Mouse (Mus musculus): Measurements from ENCODE around the gene Podxl2. TPM values are rescaled to one million over a fixed set of nuclear protein-coding genes. Genes with fewer than 3 reads are reported as not detected.

Podxl2 gene
- polyA plus RNA-seq, 1 experiment from 2014 or later: 520 TPM

DNA sequence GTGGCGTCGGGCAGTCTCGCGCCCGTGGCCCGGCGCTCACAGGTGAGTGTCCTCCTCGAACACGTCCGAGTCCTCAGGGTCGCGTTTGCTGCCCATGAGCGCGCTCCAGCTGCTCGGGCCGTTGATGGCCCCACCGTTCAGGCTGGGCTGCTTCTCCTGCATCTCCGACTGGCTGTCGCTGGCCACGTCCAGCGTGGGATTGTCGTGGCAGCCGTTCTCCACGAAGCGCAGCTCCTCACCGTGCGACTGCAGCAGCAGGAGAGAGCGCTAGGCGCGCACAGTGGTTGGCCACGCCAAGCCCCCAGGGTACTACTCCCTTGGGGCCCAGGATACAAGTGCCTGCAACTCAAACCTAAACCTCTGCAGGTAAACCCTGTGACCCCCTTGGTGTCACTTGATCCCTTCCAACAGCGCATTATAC lies 32.1 kb downstream of the Podxl2 start:
- under 1% methylated on average over 32 of the region's 32 CpGs for WGBS
- Histone ChIP-seq H3K4me2 (replicated peaks) (peak overlapping the region; percentile 89), H3K27ac (peak overlapping the region; percentile 88), H3K9ac (replicated peaks) (peak overlapping the region; percentile 91), H3K4me1 (replicated peaks) (peaks cover 33% of the 10 kb centered on the region), H3K9me3 (no peaks in the 10 kb centered on the region), H3K36me3 (peaks cover 67% of the 10 kb centered on the region), H3K4me3 (replicated peaks) (peak overlapping the region; percentile 80), H3K27me3 (no peaks in the 10 kb centered on the region)
- no peak; the same call in 1 of the 2 replicates for ATAC-seq

DNA sequence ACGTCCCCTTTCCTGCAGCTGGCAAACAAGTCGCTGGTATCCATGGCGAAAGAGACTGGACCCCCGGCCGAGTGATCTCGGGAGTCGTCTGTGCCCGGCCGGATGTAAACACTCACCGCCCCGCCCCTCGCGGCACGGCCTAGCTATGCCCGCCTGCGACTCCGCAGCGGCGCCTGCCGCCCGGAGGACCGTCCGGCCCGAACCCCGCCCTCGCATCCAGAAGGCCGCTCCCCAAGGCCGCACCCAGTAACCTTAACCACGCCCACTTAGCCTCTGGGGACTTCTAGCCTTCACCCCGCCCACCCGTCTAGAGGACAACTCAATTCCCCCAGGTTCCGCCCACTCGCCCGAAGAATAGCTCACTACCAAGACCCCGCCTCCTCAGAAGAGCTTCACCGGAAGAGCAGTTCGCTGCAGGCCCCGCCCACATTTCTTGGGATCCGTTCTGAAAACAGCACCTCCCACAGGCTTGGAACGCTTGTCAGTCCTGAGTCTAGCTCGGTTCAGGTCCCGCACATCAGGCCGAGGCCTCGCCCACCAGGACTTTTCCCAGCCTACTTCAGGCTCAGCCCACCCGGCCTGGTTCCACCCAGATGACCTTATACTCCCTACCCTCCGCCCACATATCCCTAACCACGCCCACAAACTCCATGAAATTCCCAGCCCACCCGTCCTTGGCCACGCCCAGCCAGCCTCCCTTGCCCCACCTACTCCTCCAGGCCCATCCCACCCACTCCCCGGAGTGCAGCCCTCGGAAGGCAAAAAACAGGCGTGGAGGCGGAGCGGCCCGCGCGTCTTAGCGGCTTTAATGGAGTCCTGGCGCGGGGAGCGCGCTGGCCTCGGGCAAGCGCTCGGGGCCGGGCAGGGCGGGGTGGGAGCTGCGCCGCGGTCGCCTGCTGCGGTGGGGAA lies 32.8 kb downstream of the Podxl2 start, which contains the start of gene Abtb1:
TSS of gene Abtb1 (minus strand) at position 204 of the 909 bp plus-strand sequence.
- Histone ChIP-seq H3K27ac (peak within 1 kb of the TSS; percentile 88), H3K27me3 (no peaks in the 10 kb centered on the region), H3K9ac (replicated peaks) (peak within 1 kb of the TSS; percentile 91), H3K4me1 (replicated peaks) (peaks cover 33% of the 10 kb centered on the region), H3K36me3 (peaks cover 67% of the 10 kb centered on the region), H3K4me3 (replicated peaks) (peak within 1 kb of the TSS; percentile 80), H3K4me2 (replicated peaks) (peak within 1 kb of the TSS; percentile 89), H3K9me3 (no peaks in the 10 kb centered on the region)
- under 1% methylated on average over 72 of the region's 72 CpGs for WGBS
- ATAC-seq: peak; percentile 95

GRCm38 (mm10) chr6:88841514-88841780 lies 33.4 kb downstream of the Podxl2 start:
- Histone ChIP-seq H3K4me1 (replicated peaks) (peaks cover 33% of the 10 kb centered on the region), H3K9ac (replicated peaks) (peak overlapping the region; percentile 91), H3K27me3 (no peaks in the 10 kb centered on the region), H3K9me3 (no peaks in the 10 kb centered on the region), H3K27ac (peak overlapping the region; percentile 88), H3K36me3 (peaks cover 67% of the 10 kb centered on the region), H3K4me2 (replicated peaks) (peak overlapping the region; percentile 89), H3K4me3 (replicated peaks) (peak overlapping the region; percentile 80)
- WGBS: 1% methylated on average over 22 of the region's 22 CpGs
- no peak for ATAC-seq

DNA sequence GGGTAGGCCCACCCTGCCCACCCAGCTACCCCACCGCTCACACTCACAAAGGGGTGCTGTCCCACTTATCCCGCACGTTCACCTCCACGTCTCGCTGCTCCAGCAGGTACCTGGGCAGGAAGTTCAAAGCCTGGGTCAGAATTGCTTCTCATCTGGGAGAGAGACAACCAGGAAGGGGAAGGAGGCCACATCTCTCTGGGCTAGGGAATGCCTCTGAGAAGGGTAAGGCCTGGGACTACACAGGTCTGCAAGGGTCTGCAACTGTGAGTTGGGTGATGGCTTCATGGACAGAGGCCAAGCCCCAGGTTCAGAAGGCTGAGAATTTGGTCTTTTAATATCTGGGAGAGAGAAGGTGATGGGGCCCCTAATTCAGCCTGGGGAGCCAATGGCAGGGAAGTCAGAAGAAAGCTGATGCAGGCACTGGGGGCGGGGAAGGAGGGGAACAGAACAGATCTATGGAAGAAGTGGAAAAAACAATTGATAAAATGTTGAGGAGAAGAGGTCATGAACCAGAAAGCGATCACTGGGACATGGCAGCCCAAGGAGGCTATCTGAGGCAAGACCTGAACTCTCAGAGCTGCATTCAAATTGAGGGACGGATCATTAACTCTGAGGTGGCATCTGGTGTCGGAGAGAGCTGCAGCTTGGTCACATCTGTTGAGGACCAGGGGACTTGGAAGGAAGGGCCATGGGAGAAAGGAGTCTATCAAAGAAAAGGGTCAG lies 33.9 kb downstream of the Podxl2 start:
- peaks cover 67% of the 10 kb centered on the region for H3K36me3 ChIP-seq
- peaks cover 33% of the 10 kb centered on the region for H3K4me1 ChIP-seq (replicated peaks)

GRCm38 (mm10) chr6:88840211-88840610 lies 34.6 kb downstream of the Podxl2 start:
- Histone ChIP-seq H3K36me3 (peaks cover 66% of the 10 kb centered on the region), H3K27ac (no peak overlapping the region), H3K4me2 (replicated peaks) (peak overlapping the region; percentile 89), H3K9ac (replicated peaks) (peak overlapping the region; percentile 91; the same call in 1 of the 2 replicates), H3K4me3 (replicated peaks) (peak overlapping the region; percentile 80; the same call in 1 of the 2 replicates), H3K9me3 (no peaks in the 10 kb centered on the region), H3K4me1 (replicated peaks) (peaks cover 33% of the 10 kb centered on the region), H3K27me3 (no peaks in the 10 kb centered on the region)
- ATAC-seq: no peak
- WGBS: 72% methylated on average over 3 of the region's 3 CpGs

More for the DNA sequence above, 33.9 kb downstream of the Podxl2 start:
- whole genome bisulfite sequencing: 57% methylated on average over 9 of the region's 9 CpGs
- Histone ChIP-seq H3K4me2 (replicated peaks) (peak overlapping the region; percentile 89), H3K4me3 (replicated peaks) (peak overlapping the region; percentile 80), H3K27ac (peak overlapping the region; percentile 88), H3K9ac (replicated peaks) (peak overlapping the region; percentile 91), H3K9me3 (no peaks in the 10 kb centered on the region), H3K27me3 (no peaks in the 10 kb centered on the region)
- no peak for ATAC-seq

- Histone ChIP-seq H3K27me3 (no peaks in the 10 kb centered on the region), H3K4me2 (replicated peaks) (peak overlapping the region; percentile 89; the same call in 1 of the 2 replicates), H3K4me1 (replicated peaks) (peaks cover 33% of the 10 kb centered on the region), H3K9ac (replicated peaks) (no peak overlapping the region), H3K27ac (no peak overlapping the region), H3K9me3 (no peaks in the 10 kb centered on the region), H3K36me3 (peaks cover 57% of the 10 kb centered on the region), H3K4me3 (replicated peaks) (no peak overlapping the region)
- WGBS: 85% methylated on average over 26 of the region's 26 CpGs
- ATAC-seq: no peak
Observed at GRCm38 (mm10) chr6:88839135-88839970, 35.5 kb downstream of the Podxl2 start.

DNA sequence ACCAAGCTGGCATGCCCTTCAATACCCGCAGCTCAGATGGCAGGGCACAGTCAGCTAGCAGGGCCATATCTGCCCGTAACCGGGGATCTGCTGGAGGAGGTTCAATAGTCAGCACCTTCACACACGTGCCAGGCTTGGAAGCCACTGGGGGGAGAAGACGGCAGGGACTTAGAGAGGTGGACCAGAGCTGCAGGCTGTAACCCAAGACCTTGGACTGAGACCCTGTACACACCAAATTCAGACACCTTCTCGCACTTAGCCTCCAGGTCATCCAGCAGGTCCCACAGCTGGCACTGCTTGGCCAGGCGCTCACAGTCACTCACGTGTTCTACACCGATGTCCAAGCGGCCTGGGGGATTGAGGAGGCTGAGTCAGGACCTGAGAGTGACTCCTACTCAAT lies 36.2 kb downstream of the Podxl2 start:
- WGBS: 94% methylated on average over 10 of the region's 10 CpGs
- Histone ChIP-seq H3K27me3 (no peaks in the 10 kb centered on the region), H3K4me3 (replicated peaks) (no peak overlapping the region), H3K9me3 (no peaks in the 10 kb centered on the region), H3K9ac (replicated peaks) (no peak overlapping the region), H3K36me3 (peaks cover 51% of the 10 kb centered on the region), H3K4me2 (replicated peaks) (no peak overlapping the region), H3K4me1 (replicated peaks) (peaks cover 32% of the 10 kb centered on the region), H3K27ac (no peak overlapping the region)
- ATAC-seq: no peak

DNA sequence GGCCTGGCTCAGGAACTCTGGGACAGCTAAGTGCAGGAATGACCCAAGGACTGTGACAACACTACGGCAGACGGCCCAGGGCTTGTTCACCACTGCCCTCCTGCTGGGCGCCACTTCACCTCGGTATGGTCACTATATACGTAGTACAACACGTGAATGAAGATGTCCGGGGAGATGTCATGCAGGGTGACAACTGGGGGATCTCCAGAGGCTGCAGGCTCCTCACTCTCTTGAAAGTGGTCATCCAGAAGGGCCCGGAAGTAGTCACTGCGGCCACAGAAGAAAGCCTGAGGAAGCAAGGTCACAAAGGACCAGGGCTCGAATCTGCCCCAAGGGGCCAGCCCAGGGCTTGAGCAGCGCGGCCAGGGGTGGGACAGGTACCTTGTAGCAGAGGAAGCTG lies 36.8 kb downstream of the Podxl2 start:
- H3K27ac ChIP-seq: no peak overlapping the region
- H3K36me3 ChIP-seq: peaks cover 47% of the 10 kb centered on the region
- no peak overlapping the region for H3K4me3 ChIP-seq (replicated peaks)
- ATAC-seq: no peak
- H3K27me3 ChIP-seq: no peaks in the 10 kb centered on the region
- no peak overlapping the region for H3K4me2 ChIP-seq (replicated peaks)
- 90% methylated on average over 12 of the region's 12 CpGs for WGBS
- H3K9me3 ChIP-seq: no peaks in the 10 kb centered on the region
- peaks cover 26% of the 10 kb centered on the region for H3K4me1 ChIP-seq (replicated peaks)
- no peak overlapping the region for H3K9ac ChIP-seq (replicated peaks)

DNA sequence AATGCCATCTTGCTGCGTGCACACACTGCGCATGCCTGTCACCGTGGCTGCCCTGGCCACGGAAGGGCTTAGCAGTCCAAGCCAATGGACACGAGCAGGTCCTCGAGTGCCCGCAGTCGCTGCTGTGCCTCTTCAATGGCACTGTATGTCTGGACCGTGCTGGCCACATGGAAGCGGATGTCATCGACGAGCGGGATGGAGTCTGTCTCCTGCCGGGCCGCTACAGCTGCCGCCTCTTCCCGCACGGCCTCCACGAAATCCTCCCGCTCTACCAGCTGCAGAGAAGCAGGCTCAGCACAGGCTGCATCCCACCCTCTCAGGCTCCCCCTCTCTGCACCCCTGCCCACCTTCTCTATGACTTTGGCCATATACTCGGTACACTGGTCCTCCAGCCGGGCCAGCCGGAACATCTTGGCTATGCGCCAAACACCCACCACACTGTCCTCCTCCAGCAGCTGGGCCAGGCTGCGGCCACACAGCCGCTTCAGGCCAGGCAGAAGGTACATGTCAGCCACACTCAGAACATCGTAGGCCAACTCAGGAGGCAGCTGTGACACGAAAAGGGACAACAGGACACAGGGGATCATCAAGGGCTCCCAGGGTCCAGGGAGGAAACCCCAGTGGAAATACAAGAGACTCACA lies 38.5 kb downstream of the Podxl2 start:
- WGBS: 91% methylated on average over 28 of the region's 28 CpGs
- ATAC-seq: no peak
- peak overlapping the region; percentile 36; the same call in 1 of the 2 replicates for H3K9ac ChIP-seq (replicated peaks)
- H3K27me3 ChIP-seq: no peaks in the 10 kb centered on the region
- no peak overlapping the region for H3K4me2 ChIP-seq (replicated peaks)
- H3K36me3 ChIP-seq: peaks cover 47% of the 10 kb centered on the region
- H3K4me3 ChIP-seq (replicated peaks): no peak overlapping the region
- peaks cover 21% of the 10 kb centered on the region for H3K4me1 ChIP-seq (replicated peaks)
- no peaks in the 10 kb centered on the region for H3K9me3 ChIP-seq
- no peak overlapping the region for H3K27ac ChIP-seq

GRCm38 (mm10) chr6:88835047-88835446 lies 39.8 kb downstream of the Podxl2 start:
- Histone ChIP-seq H3K4me1 (replicated peaks) (peaks cover 9% of the 10 kb centered on the region), H3K9ac (replicated peaks) (no peak overlapping the region), H3K27ac (no peak overlapping the region), H3K4me3 (replicated peaks) (no peak overlapping the region), H3K36me3 (peaks cover 47% of the 10 kb centered on the region), H3K4me2 (replicated peaks) (no peak overlapping the region), H3K27me3 (no peaks in the 10 kb centered on the region), H3K9me3 (no peaks in the 10 kb centered on the region)
- no peak for ATAC-seq
- WGBS: 81% methylated on average over 5 of the region's 5 CpGs

Data from midbrain, embryonic 13.5 days (tissue).